Mouse (Mus musculus) megakaryocyte progenitor cell, adult 5-6 weeks (primary cell): ENCODE data around the gene Tmed3. TPM values are rescaled to one million over a fixed set of nuclear protein-coding genes. Genes with fewer than 3 reads are reported as not detected.

ENCODE experiments used
- total RNA-seq, 2 experiments: library from RNA; stranded (forward) in 1 of 2; stranded (reverse) in 1 of 2; fragments of 157-497, 149-512 nt in 1 of 2; fragments of 200-1000 nt in 1 of 2; gene quantifications; 2 replicates each; pipeline versions ENCODE4 v1.2.3 to v1.2.4; 2015 to 2017

Tmed3 gene
- total RNA-seq, 2 experiments from 2014 or later = 322 to 336 TPM

Other genes starting within 250 kb of the Tmed3 start
- gene Minar1, start 81.9 kb downstream of the Tmed3 start, total RNA-seq (2015) = not detected in 2 replicates
- not detected in 2 replicates for gene Minar1, start 81.9 kb downstream of the Tmed3 start, total RNA-seq (2017)
- not detected in 2 replicates for gene Ankrd34c, start 33.4 kb upstream of the Tmed3 start, total RNA-seq (2015)
- not detected in 2 replicates for gene Ankrd34c, start 33.4 kb upstream of the Tmed3 start, total RNA-seq (2017)
- 0.02 and 0.07 TPM in 2 replicates for gene Rasgrf1, start 204.8 kb upstream of the Tmed3 start, total RNA-seq (2015)
- not detected in 2 replicates for gene Rasgrf1, start 204.8 kb upstream of the Tmed3 start, total RNA-seq (2017)